ENCODE assay signal across 24 mouse cellular contexts in genomic region chr19:58059719-58060118, GRCm38 (mm10).
DNase-seq lines count a peak whose midpoint lies in the region; ATAC-seq and TF ChIP-seq lines count a peak whose summit lies in the region.
"Had no signal": no experiment of that assay in that cellular context is flagged by ENCODE, and none has a peak within 500 bp of the region (broad histone marks: within the 10 kb centered on the region; RNA-seq: fewer than 3 reads in every experiment).

No protein-coding gene starts in this region.

- H3K4me3 ChIP-seq in heart, embryonic 10.5 days: no peak overlapping the region
- H3K4me3 ChIP-seq in midbrain, embryonic 11.5 days (ENCODE audit: low read depth, low read length): no peak overlapping the region
- H3K4me3 ChIP-seq in midbrain, postnatal 0 days (ENCODE audit: low read depth, low read length): no peak overlapping the region
- H3K4me3 ChIP-seq in midbrain, embryonic 15.5 days: no peak overlapping the region
- H3K4me3 ChIP-seq: hindbrain, embryonic 12.5 days; liver, embryonic 15.5 days; myocyte had no signal

- no peak for TF ChIP-seq CTCF in midbrain, postnatal 0 days (IDR thresholded peaks at IDR 0.05)

- H3K9ac ChIP-seq in midbrain, embryonic 11.5 days (ENCODE audit: low read length): no peak overlapping the region
- no peak overlapping the region for H3K9ac ChIP-seq in midbrain, postnatal 0 days (replicated peaks; ENCODE audit: low read length, poor library complexity, severe bottlenecking)
- H3K9ac ChIP-seq in midbrain, embryonic 15.5 days: no peak overlapping the region
- H3K9ac ChIP-seq: hindbrain, embryonic 12.5 days; liver, embryonic 15.5 days had no signal

- H3K36me3 ChIP-seq in heart, embryonic 10.5 days: no peaks in the 10 kb centered on the region
- H3K36me3 ChIP-seq in midbrain, embryonic 11.5 days (ENCODE audit: control insufficient read depth, insufficient read depth, low read length): no peaks in the 10 kb centered on the region
- no peaks in the 10 kb centered on the region for H3K36me3 ChIP-seq in midbrain, postnatal 0 days (ENCODE audit: insufficient read depth, low read length)
- no peaks in the 10 kb centered on the region for H3K36me3 ChIP-seq in midbrain, embryonic 15.5 days (replicated peaks)
- H3K36me3 ChIP-seq: hindbrain, embryonic 12.5 days; liver, embryonic 15.5 days had no signal

- 36% methylated on average over 9 of the region's 9 CpGs for WGBS in heart, embryonic 10.5 days
- WGBS in midbrain, embryonic 11.5 days: 30% methylated on average over 9 of the region's 9 CpGs
- 26% methylated on average over 9 of the region's 9 CpGs for WGBS in midbrain, postnatal 0 days
- 17% methylated on average over 9 of the region's 9 CpGs for WGBS in midbrain, embryonic 15.5 days

- peaks cover 44% of the 10 kb centered on the region for H3K4me1 ChIP-seq in heart, embryonic 10.5 days
- H3K4me1 ChIP-seq in midbrain, embryonic 11.5 days (ENCODE audit: control insufficient read depth, insufficient read depth, low read length): peaks cover 21% of the 10 kb centered on the region
- 0 out of 2 replicates have a peak, but pooled peaks cover 18% of the 10 kb centered on the region for H3K4me1 ChIP-seq in midbrain, postnatal 0 days (ENCODE audit: insufficient read depth, low read length)
- H3K4me1 ChIP-seq in midbrain, embryonic 15.5 days: peaks cover 47% of the 10 kb centered on the region
- H3K4me1 ChIP-seq: liver, embryonic 15.5 days had no signal

- peak overlapping the region; percentile 22; the same call in 1 of the 2 replicates for H3K27ac ChIP-seq in heart, embryonic 10.5 days
- no peak overlapping the region for H3K27ac ChIP-seq in midbrain, embryonic 11.5 days (ENCODE audit: low read depth, low read length)
- H3K27ac ChIP-seq in midbrain, postnatal 0 days (ENCODE audit: low read depth, low read length): no peak overlapping the region
- H3K27ac ChIP-seq in midbrain, embryonic 15.5 days: 0 out of 2 replicates have a peak overlapping the region, but pooled peaks have one; percentile 22
- H3K27ac ChIP-seq: kidney, postnatal 0 days; liver, embryonic 15.5 days; macrophage had no signal

- ATAC-seq in midbrain, embryonic 11.5 days (ENCODE audit: low FRiP score): no peak
- no peak for ATAC-seq in midbrain, postnatal 0 days (ENCODE audit: low FRiP score)
- ATAC-seq in midbrain, embryonic 15.5 days (replicated peaks): no peak

- H3K27me3 ChIP-seq in heart, embryonic 10.5 days (ENCODE audit: insufficient read depth, poor library complexity, severe bottlenecking): no peaks in the 10 kb centered on the region
- H3K27me3 ChIP-seq in midbrain, embryonic 11.5 days (ENCODE audit: control insufficient read depth, insufficient read depth, low read length): no peaks in the 10 kb centered on the region
- no peaks in the 10 kb centered on the region for H3K27me3 ChIP-seq in midbrain, postnatal 0 days (ENCODE audit: insufficient read depth, low read length)
- H3K27me3 ChIP-seq in midbrain, embryonic 15.5 days (replicated peaks): no peaks in the 10 kb centered on the region
- H3K27me3 ChIP-seq: hindbrain, embryonic 12.5 days; liver, embryonic 15.5 days had no signal

- no peaks in the 10 kb centered on the region for H3K9me3 ChIP-seq in heart, embryonic 10.5 days
- H3K9me3 ChIP-seq in midbrain, embryonic 11.5 days (ENCODE audit: control insufficient read depth, low read length): no peaks in the 10 kb centered on the region
- H3K9me3 ChIP-seq in midbrain, postnatal 0 days (ENCODE audit: low read length): no peaks in the 10 kb centered on the region
- H3K9me3 ChIP-seq in midbrain, embryonic 15.5 days: no peaks in the 10 kb centered on the region
- H3K9me3 ChIP-seq: hindbrain, embryonic 12.5 days; liver, embryonic 15.5 days had no signal

- H3K4me2 ChIP-seq in midbrain, embryonic 11.5 days: no peak overlapping the region
- H3K4me2 ChIP-seq in midbrain, postnatal 0 days (ENCODE audit: low read depth, low read length, poor library complexity, severe bottlenecking): no peak overlapping the region
- H3K4me2 ChIP-seq in midbrain, embryonic 15.5 days: no peak overlapping the region
- H3K4me2 ChIP-seq: liver, embryonic 15.5 days had no signal

- DNase-seq in embryo, embryonic 10.5 days (ENCODE audit: low spot score): peak; percentile 20
- no peak for DNase-seq in embryo, embryonic 11 days
- no peak for DNase-seq in heart, embryonic 10.5 days (ENCODE audit: low spot score)
- no peak for DNase-seq in heart, adult 8-10 months (ENCODE audit: low spot score)
- peak; percentile 94 for DNase-seq in midbrain, embryonic 11.5 days (ENCODE audit: low spot score, missing footprints)
- DNase-seq in midbrain, postnatal 0 days (ENCODE audit: low spot score): no peak
- DNase-seq in cerebellum, postnatal 10 days: no peak
- DNase-seq: adrenal gland, postnatal 10 days; cerebellum, adult 2 months; cerebellum, postnatal 36 days; gastrocnemius, postnatal 25 days; heart, postnatal 10 days; kidney, adult 18-20 months; left cerebral cortex, postnatal 4 days; liver; right cerebral cortex, postnatal 25 days; spleen, adult 18-20 months; thymus, postnatal 36 days had no signal

Comparison
In these comparisons a context has a peak if more than half of its experiments do, and no peak if none do; other contexts are left out.
1. DNase-seq: peak in embryo, embryonic 10.5 days (single experiment) and midbrain, embryonic 11.5 days (single experiment); none in embryo, embryonic 11 days (single experiment), heart, embryonic 10.5 days (single experiment), heart, adult 8-10 months (single experiment), midbrain, postnatal 0 days (single experiment) and cerebellum, postnatal 10 days (0 of 2).
2. H3K27ac ChIP-seq: peak in heart, embryonic 10.5 days (single experiment) and midbrain, embryonic 15.5 days (single experiment); none in midbrain, embryonic 11.5 days (single experiment) and midbrain, postnatal 0 days (single experiment).